7 mouse cellular contexts compared by ENCODE assay signal in the genomic region with DNA sequence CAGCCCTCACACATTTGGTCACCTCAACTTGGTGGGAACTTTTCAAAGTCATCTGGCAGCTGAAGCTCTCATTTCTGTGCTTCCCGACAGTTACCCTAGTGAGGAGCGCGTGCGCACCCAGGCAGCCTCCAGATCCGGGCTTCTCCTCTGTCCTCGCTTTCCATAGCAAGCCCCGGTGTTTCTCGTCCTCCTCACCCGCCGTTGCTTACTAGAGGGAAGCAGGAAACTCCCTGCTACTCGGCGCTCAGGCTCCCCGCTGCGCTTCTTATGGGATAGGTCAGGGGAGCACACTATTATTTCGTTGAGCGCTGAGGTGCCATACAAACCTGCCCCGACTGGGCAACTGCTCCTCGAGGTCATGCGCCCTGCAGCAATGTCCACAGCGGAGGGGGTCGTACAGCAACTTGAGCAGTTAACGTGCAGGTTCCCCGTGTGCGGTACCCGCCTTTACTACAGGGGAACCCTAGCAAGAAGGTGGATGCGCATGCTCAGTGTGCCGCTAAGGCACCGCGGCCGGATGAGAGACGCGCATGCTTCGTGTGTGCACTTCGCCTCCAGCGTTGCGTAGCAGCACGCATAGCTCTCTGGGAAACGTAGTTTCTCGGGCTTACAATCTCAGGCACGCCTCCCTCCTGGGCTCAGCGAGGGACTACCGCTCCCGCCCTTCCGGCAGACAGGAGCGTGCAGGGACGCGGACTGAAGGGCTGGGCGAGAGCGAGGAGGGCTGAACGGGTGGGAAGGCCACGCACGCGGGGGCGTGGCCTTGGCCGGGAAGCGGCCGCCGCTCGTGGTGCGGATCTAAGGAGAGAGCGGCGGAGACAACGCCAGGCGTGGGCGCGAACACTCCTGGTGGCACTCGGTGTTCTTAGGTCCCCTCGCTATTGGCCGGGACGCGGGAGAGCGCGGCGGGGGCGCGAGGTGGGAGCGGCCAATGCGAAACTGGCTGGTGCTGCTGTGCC. TPM values are rescaled to one million over a fixed set of nuclear protein-coding genes. Genes with fewer than 3 reads are reported as not detected.
DNase-seq lines count a peak whose midpoint lies in the region; ATAC-seq and TF ChIP-seq lines count a peak whose summit lies in the region.

A gene (plus strand): TSS at position 596 of the 959 bp plus-strand sequence.

- no peaks in the 10 kb centered on the region for H3K9me3 ChIP-seq in embryonic facial prominence, embryonic 10.5 days
- no peaks in the 10 kb centered on the region for H3K9me3 ChIP-seq in intestine, postnatal 0 days (ENCODE audit: control insufficient read depth)
- no peaks in the 10 kb centered on the region for H3K9me3 ChIP-seq in midbrain, embryonic 12.5 days

- TF ChIP-seq POLR2A in small intestine, adult 2 months (IDR thresholded peaks at IDR 0.05; ENCODE audit: low read depth, low read length), result peak; percentile 39

- H3K9ac ChIP-seq in intestine, postnatal 0 days (ENCODE audit: low read depth, low read length), result peak within 1 kb of the TSS; percentile 58
- H3K9ac ChIP-seq in midbrain, embryonic 12.5 days (replicated peaks), result peak within 1 kb of the TSS; percentile 83

- peaks cover 18% of the 10 kb centered on the region for H3K4me1 ChIP-seq in embryonic facial prominence, embryonic 10.5 days
- no peaks in the 10 kb centered on the region for H3K4me1 ChIP-seq in intestine, postnatal 0 days (replicated peaks; ENCODE audit: control insufficient read depth, insufficient read depth, low read length)
- peaks cover 8% of the 10 kb centered on the region for H3K4me1 ChIP-seq in midbrain, embryonic 12.5 days
- H3K4me1 ChIP-seq in small intestine, adult 2 months (ENCODE audit: control insufficient read depth, insufficient read depth, insufficient read length, low read length), result no peaks in the 10 kb centered on the region; the same call in 1 of the 2 replicates

- H3K27ac ChIP-seq in embryonic facial prominence, embryonic 10.5 days (replicated peaks), result peak within 1 kb of the TSS; percentile 91
- H3K27ac ChIP-seq in intestine, postnatal 0 days (ENCODE audit: low read depth, low read length), result peak within 1 kb of the TSS; percentile 60
- peak within 1 kb of the TSS; percentile 73 for H3K27ac ChIP-seq in midbrain, embryonic 12.5 days (replicated peaks)
- peak within 1 kb of the TSS; percentile 23 for H3K27ac ChIP-seq in small intestine, adult 2 months (ENCODE audit: insufficient read depth, low read depth, low read length)

- WGBS in embryonic facial prominence, embryonic 10.5 days, result under 1% methylated on average over 78 of the region's 78 CpGs
- WGBS in intestine, postnatal 0 days, result under 1% methylated on average over 77 of the region's 78 CpGs
- under 1% methylated on average over 76 of the region's 78 CpGs for WGBS in midbrain, embryonic 12.5 days
- WGBS in small intestine, adult 2 months, result under 1% methylated on average over 78 of the region's 78 CpGs

- TF ChIP-seq CTCF in intestine, postnatal 0 days (IDR thresholded peaks at IDR 0.05; ENCODE audit: low read depth), result no peak
- no peak for TF ChIP-seq CTCF in small intestine, adult 2 months (IDR thresholded peaks at IDR 0.05; ENCODE audit: extremely low read depth, insufficient read length, insufficient replicate concordance, low read depth, low read length)

- peak within 1 kb of the TSS; percentile 89 for H3K4me3 ChIP-seq in embryonic facial prominence, embryonic 10.5 days
- peak within 1 kb of the TSS; percentile 67 for H3K4me3 ChIP-seq in intestine, postnatal 0 days (ENCODE audit: low read depth, low read length)
- H3K4me3 ChIP-seq in midbrain, embryonic 12.5 days, result peak within 1 kb of the TSS; percentile 89
- H3K4me3 ChIP-seq in small intestine, adult 2 months (ENCODE audit: low read depth, low read length), result peak within 1 kb of the TSS; percentile 75

- peak; percentile 96 for DNase-seq in adrenal gland, postnatal 10 days
- peak; percentile 96 for DNase-seq in embryonic facial prominence, embryonic 10.5 days (ENCODE audit: low spot score)
- peak; percentile 95 for DNase-seq in gonadal fat pad, adult 2 months (ENCODE audit: low read depth)
- DNase-seq in left cerebral cortex, postnatal 4 days, result peak; percentile 97

- H3K36me3 ChIP-seq in embryonic facial prominence, embryonic 10.5 days (replicated peaks), result peaks cover 18% of the 10 kb centered on the region
- H3K36me3 ChIP-seq in intestine, postnatal 0 days (ENCODE audit: control insufficient read depth, insufficient read depth), result no peaks in the 10 kb centered on the region
- peaks cover 4% of the 10 kb centered on the region; the same call in 1 of the 2 replicates for H3K36me3 ChIP-seq in midbrain, embryonic 12.5 days
- no peaks in the 10 kb centered on the region for H3K36me3 ChIP-seq in small intestine, adult 2 months (ENCODE audit: control insufficient read depth, insufficient read depth, low read length)

- no peaks in the 10 kb centered on the region for H3K27me3 ChIP-seq in embryonic facial prominence, embryonic 10.5 days (replicated peaks; ENCODE audit: low read depth, poor library complexity, severe bottlenecking)
- no peaks in the 10 kb centered on the region for H3K27me3 ChIP-seq in intestine, postnatal 0 days (replicated peaks; ENCODE audit: control insufficient read depth, insufficient read depth, low read length)
- no peaks in the 10 kb centered on the region for H3K27me3 ChIP-seq in midbrain, embryonic 12.5 days
- no peaks in the 10 kb centered on the region for H3K27me3 ChIP-seq in small intestine, adult 2 months (ENCODE audit: control insufficient read depth, insufficient read depth, low read length)

- peak; percentile 99 for ATAC-seq in intestine, postnatal 0 days
- peak; percentile 99 for ATAC-seq in midbrain, embryonic 12.5 days (ENCODE audit: low FRiP score, low read depth)

- intact Hi-C loops in left cerebral cortex, postnatal 4 days (cut with DNase I), result no loop called here

- peak within 1 kb of the TSS; percentile 88 for H3K4me2 ChIP-seq in intestine, postnatal 0 days (replicated peaks; ENCODE audit: low read depth)
- peak within 1 kb of the TSS; percentile 78 for H3K4me2 ChIP-seq in midbrain, embryonic 12.5 days (replicated peaks)

RNA-seq across cellular contexts. Expression of the gene that starts here (rescaled TPM):
- 10 to 100 TPM; 19.0 to 24.4 TPM for total RNA-seq in adrenal gland, postnatal 10 days (2021)
- 52.0 and 54.8 TPM in 2 replicates for polyA plus RNA-seq in embryonic facial prominence, embryonic 10.5 days (2016; fragmentation: Nextera tagmentation; extraction: Ambion mirVana)
- polyA plus RNA-seq in gonadal fat pad, adult 2 months (2012; rRNA removed), result 20.2 and 34.6 TPM in 2 replicates
- 9.9 and 10.5 TPM in 2 replicates for polyA plus RNA-seq in intestine, postnatal 0 days (2015; fragmentation: Nextera tagmentation; extraction: Ambion mirVana)
- 10 to 100 TPM; 15.3 to 18.2 TPM for total RNA-seq in left cerebral cortex, postnatal 4 days (2021)
- 38.6 and 39.3 TPM in 2 replicates for polyA plus RNA-seq in midbrain, embryonic 12.5 days (2016; fragmentation: Nextera tagmentation; extraction: Ambion mirVana)
- polyA plus RNA-seq in small intestine, adult 2 months (2012; rRNA removed), result 30.8 and 47.9 TPM in 2 replicates

Comparison
In these comparisons a context has a peak if more than half of its experiments do, and no peak if none do; other contexts are left out.
1. Peak in every context shown above with its lines: DNase-seq, ATAC-seq, H3K4me3 ChIP-seq and H3K27ac ChIP-seq.
2. H3K27ac ChIP-seq: peak in every context shown above with its lines; median percentile 91 in embryonic facial prominence, embryonic 10.5 days; 73 in midbrain, embryonic 12.5 days; 60 in intestine, postnatal 0 days; 23 in small intestine, adult 2 months.